Mouse (Mus musculus): ENCODE measurements around the gene Pcbp3.

DNA sequence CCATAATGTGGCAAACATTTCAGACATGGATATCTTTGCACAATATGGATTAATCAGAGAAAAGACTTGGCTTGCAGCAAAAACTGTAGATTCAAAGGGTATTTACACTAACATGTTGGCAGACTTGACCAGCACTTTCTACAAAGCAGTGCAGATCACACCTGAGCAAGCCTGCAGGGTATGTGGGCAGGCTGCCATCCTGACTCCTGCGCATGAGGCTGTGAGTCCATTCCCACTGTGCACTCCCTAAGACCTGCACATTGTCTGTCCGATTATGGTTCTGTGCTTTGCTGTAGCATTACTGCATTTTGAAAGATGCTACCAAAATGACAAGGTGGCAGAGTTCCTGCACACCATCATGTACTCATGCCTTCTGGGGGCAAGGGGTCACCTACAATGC is 143.3 kb downstream of the Pcbp3 start:
- no peak for TF ChIP-seq CTCF (IDR thresholded peaks at IDR 0.05; ENCODE audit: low read depth)
- no peak for TF ChIP-seq EP300 (optimal IDR thresholded peaks at IDR 0.05)

Measured in stomach, postnatal 0 days (tissue).